Comparison of ENCODE assay signal across 8 mouse cellular contexts in genomic region chr16:13819394-13819743, GRCm38 (mm10). TPM values are rescaled to one million over a fixed set of nuclear protein-coding genes. Genes with fewer than 3 reads are reported as not detected.
DNase-seq lines count a peak whose midpoint lies in the region; ATAC-seq and TF ChIP-seq lines count a peak whose summit lies in the region.

No protein-coding gene starts in this region.

- H3K4me1 ChIP-seq in kidney, embryonic 14.5 days (ENCODE audit: control insufficient read depth, insufficient read depth, low read length): peaks cover 4% of the 10 kb centered on the region; the same call in 1 of the 2 replicates
- H3K4me1 ChIP-seq in hindbrain, embryonic 12.5 days: peaks cover 22% of the 10 kb centered on the region
- peaks cover 17% of the 10 kb centered on the region for H3K4me1 ChIP-seq in midbrain, embryonic 12.5 days

- peak overlapping the region; percentile 87 for H3K27ac ChIP-seq in kidney, embryonic 14.5 days (ENCODE audit: low read depth, low read length)
- peak overlapping the region; percentile 96 for H3K27ac ChIP-seq in hindbrain, embryonic 12.5 days
- peak overlapping the region; percentile 95 for H3K27ac ChIP-seq in midbrain, embryonic 12.5 days (replicated peaks)

- CTCF ChIA-PET in Patski (lab: Charles Lee): no interaction called here

- under 1% methylated on average over 36 of the region's 36 CpGs for WGBS in kidney, embryonic 14.5 days
- under 1% methylated on average over 36 of the region's 36 CpGs for WGBS in hindbrain, embryonic 12.5 days
- WGBS in midbrain, embryonic 12.5 days: under 1% methylated on average over 36 of the region's 36 CpGs

- no peaks in the 10 kb centered on the region for H3K27me3 ChIP-seq in kidney, embryonic 14.5 days (ENCODE audit: control insufficient read depth, insufficient read depth, low read length)
- H3K27me3 ChIP-seq in Patski: no peaks in the 10 kb centered on the region
- no peaks in the 10 kb centered on the region for H3K27me3 ChIP-seq in hindbrain, embryonic 12.5 days
- H3K27me3 ChIP-seq in midbrain, embryonic 12.5 days: no peaks in the 10 kb centered on the region

- POLR2A ChIA-PET in Patski (lab: Charles Lee): no interaction called here

- peak overlapping the region; percentile 74 for H3K4me3 ChIP-seq in kidney, embryonic 14.5 days (ENCODE audit: low read length)
- H3K4me3 ChIP-seq in hindbrain, embryonic 12.5 days: peak overlapping the region; percentile 60
- H3K4me3 ChIP-seq in midbrain, embryonic 12.5 days: peak overlapping the region; percentile 77

- H3K9me3 ChIP-seq in kidney, embryonic 14.5 days (ENCODE audit: control insufficient read depth, low read length): no peaks in the 10 kb centered on the region
- no peaks in the 10 kb centered on the region for H3K9me3 ChIP-seq in hindbrain, embryonic 12.5 days (replicated peaks)
- no peaks in the 10 kb centered on the region for H3K9me3 ChIP-seq in midbrain, embryonic 12.5 days

- no peak for TF ChIP-seq CTCF in Patski (IDR thresholded peaks at IDR 0.05)

- H3K36me3 ChIP-seq in kidney, embryonic 14.5 days (ENCODE audit: control insufficient read depth, insufficient read depth, low read length): peaks cover 13% of the 10 kb centered on the region; the same call in 1 of the 2 replicates
- H3K36me3 ChIP-seq in hindbrain, embryonic 12.5 days: peaks cover 22% of the 10 kb centered on the region
- H3K36me3 ChIP-seq in midbrain, embryonic 12.5 days: peaks cover 19% of the 10 kb centered on the region

- peak; percentile 55 for ATAC-seq in kidney, embryonic 14.5 days (ENCODE audit: low FRiP score, low TSS enrichment)
- peak; percentile 59 for ATAC-seq in Patski
- ATAC-seq in hindbrain, embryonic 12.5 days (ENCODE audit: low FRiP score): peak; percentile 63
- peak; percentile 67 for ATAC-seq in midbrain, embryonic 12.5 days (ENCODE audit: low FRiP score, low read depth)

- peak overlapping the region; percentile 66 for H3K4me2 ChIP-seq in kidney, embryonic 14.5 days (replicated peaks; ENCODE audit: low read depth, low read length)
- H3K4me2 ChIP-seq in hindbrain, embryonic 12.5 days (replicated peaks): peak overlapping the region; percentile 66
- H3K4me2 ChIP-seq in midbrain, embryonic 12.5 days (replicated peaks): peak overlapping the region; percentile 79

- no peak for DNase-seq in kidney, postnatal 14 days
- no peak for DNase-seq in Patski (ENCODE audit: low read depth, low spot score)
- DNase-seq in cerebellum, adult 9-11 months: no peak
- no peak for DNase-seq in cerebellum, postnatal 14 days
- no peak for DNase-seq in cerebellum, adult 9-10 months

- peak overlapping the region; percentile 76 for H3K9ac ChIP-seq in kidney, embryonic 14.5 days (ENCODE audit: low read depth, low read length)
- peak overlapping the region; percentile 73 for H3K9ac ChIP-seq in hindbrain, embryonic 12.5 days
- H3K9ac ChIP-seq in midbrain, embryonic 12.5 days (replicated peaks): peak overlapping the region; percentile 76

- in situ Hi-C loops in Patski (cut with MboI; ENCODE audit: low pct_unique_long_range_greater_than_20kb): no loop called here

RNA-seq across cellular contexts. Expression of gene Ntan1, which starts 0.7 kb away (rescaled TPM):
- 149 and 162 TPM in 2 replicates for polyA plus RNA-seq in kidney, embryonic 14.5 days (2014; fragmentation: Nextera tagmentation; extraction: Ambion mirVana)
- polyA plus RNA-seq in Patski (2021): 147 TPM
- 184 and 198 TPM in 2 replicates for polyA plus RNA-seq in hindbrain, embryonic 12.5 days (2016; fragmentation: Nextera tagmentation; extraction: Ambion mirVana)
- polyA plus RNA-seq in midbrain, embryonic 12.5 days (2016; fragmentation: Nextera tagmentation; extraction: Ambion mirVana): 175 and 181 TPM in 2 replicates

RNA-seq across cellular contexts. Expression of gene Rrn3, which starts 38.9 kb away (rescaled TPM):
- polyA plus RNA-seq in kidney, embryonic 14.5 days (2014; fragmentation: Nextera tagmentation; extraction: Ambion mirVana): 48.9 and 74.7 TPM in 2 replicates
- polyA plus RNA-seq in Patski (2021): 40.1 TPM
- 124 and 127 TPM in 2 replicates for polyA plus RNA-seq in hindbrain, embryonic 12.5 days (2016; fragmentation: Nextera tagmentation; extraction: Ambion mirVana)
- polyA plus RNA-seq in midbrain, embryonic 12.5 days (2016; fragmentation: Nextera tagmentation; extraction: Ambion mirVana): 122 and 132 TPM in 2 replicates
